24 mouse cellular contexts compared by ENCODE assay signal in the genomic region with DNA sequence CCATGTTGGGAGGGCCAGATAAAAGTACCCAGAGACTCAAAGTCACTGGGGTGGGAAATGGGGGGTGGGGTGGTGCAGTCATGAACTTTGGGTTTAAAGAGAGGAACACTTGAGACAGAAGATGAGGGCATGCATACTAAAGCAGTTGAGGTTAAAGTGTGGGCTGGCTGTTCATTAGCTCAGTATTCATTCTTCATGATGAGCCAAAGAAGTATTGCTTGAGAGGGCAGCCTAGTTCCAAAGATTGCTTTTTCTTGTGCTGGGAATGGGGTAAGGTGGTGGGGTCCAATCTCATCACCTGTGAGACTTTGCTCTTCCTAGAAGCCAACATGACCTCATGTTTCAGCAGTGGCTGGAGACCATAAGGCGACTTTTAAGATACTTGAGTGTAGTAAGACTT. TPM values are rescaled to one million over a fixed set of nuclear protein-coding genes. Genes with fewer than 3 reads are reported as not detected.
A peak's percentile ranks its signal among the peaks of the same experiment; 100 is the strongest.
DNase-seq lines count a peak whose midpoint lies in the region; ATAC-seq lines count a peak whose summit lies in the region.
"Had no signal": no experiment of that assay in that cellular context is flagged by ENCODE, and none has a peak within 500 bp of the region (broad histone marks: within the 10 kb centered on the region; RNA-seq: fewer than 3 reads in every experiment).

No protein-coding gene starts in this region.

- H3K4me1 ChIP-seq in kidney, embryonic 14.5 days (ENCODE audit: control insufficient read depth, insufficient read depth, low read length), result no peaks in the 10 kb centered on the region
- H3K4me1 ChIP-seq: embryonic facial prominence, embryonic 10.5 days; forebrain, embryonic 12.5 days; forebrain, embryonic 15.5 days; hindbrain, embryonic 12.5 days had no signal

- no peak overlapping the region for H3K27ac ChIP-seq in kidney, embryonic 14.5 days (ENCODE audit: low read depth, low read length)
- H3K27ac ChIP-seq: embryonic facial prominence, embryonic 10.5 days; embryonic facial prominence, embryonic 13.5 days; forebrain, embryonic 12.5 days; forebrain, embryonic 15.5 days; hindbrain, embryonic 12.5 days had no signal

- H3K36me3 ChIP-seq in kidney, embryonic 14.5 days (ENCODE audit: control insufficient read depth, insufficient read depth, low read length), result no peaks in the 10 kb centered on the region
- H3K36me3 ChIP-seq: embryonic facial prominence, embryonic 10.5 days; embryonic facial prominence, embryonic 13.5 days; forebrain, embryonic 12.5 days; forebrain, embryonic 15.5 days; hindbrain, embryonic 12.5 days had no signal

- H3K9ac ChIP-seq in kidney, embryonic 14.5 days (ENCODE audit: low read depth, low read length), result no peak overlapping the region
- H3K9ac ChIP-seq: embryonic facial prominence, embryonic 13.5 days; forebrain, embryonic 12.5 days; forebrain, embryonic 15.5 days; hindbrain, embryonic 12.5 days had no signal

- no peaks in the 10 kb centered on the region for H3K9me3 ChIP-seq in kidney, embryonic 14.5 days (ENCODE audit: control insufficient read depth, low read length)
- H3K9me3 ChIP-seq: embryonic facial prominence, embryonic 10.5 days; embryonic facial prominence, embryonic 13.5 days; forebrain, embryonic 12.5 days; forebrain, embryonic 15.5 days had no signal

- H3K4me2 ChIP-seq in kidney, embryonic 14.5 days (replicated peaks; ENCODE audit: low read depth, low read length), result no peak overlapping the region
- H3K4me2 ChIP-seq: embryonic facial prominence, embryonic 13.5 days; forebrain, embryonic 12.5 days; forebrain, embryonic 15.5 days; heart, embryonic 11.5 days; hindbrain, embryonic 12.5 days had no signal

- H3K4me3 ChIP-seq in kidney, embryonic 14.5 days (ENCODE audit: low read length), result no peak overlapping the region
- H3K4me3 ChIP-seq: embryonic facial prominence, embryonic 10.5 days; embryonic facial prominence, embryonic 13.5 days; erythroblast, embryonic 14.5 days; forebrain, embryonic 12.5 days; forebrain, embryonic 15.5 days; hindbrain, embryonic 12.5 days had no signal

- WGBS in kidney, embryonic 14.5 days, result 93% methylated on average over 1 of the region's 1 CpGs

- H3K27me3 ChIP-seq in kidney, embryonic 14.5 days (ENCODE audit: control insufficient read depth, insufficient read depth, low read length), result no peaks in the 10 kb centered on the region
- H3K27me3 ChIP-seq: embryonic facial prominence, embryonic 13.5 days; forebrain, embryonic 12.5 days; forebrain, embryonic 15.5 days; hindbrain, embryonic 12.5 days had no signal

- ATAC-seq in kidney, embryonic 14.5 days (ENCODE audit: low FRiP score, low TSS enrichment), result no peak
- ATAC-seq: activated CD4-positive, CD25-positive, alpha-beta regulatory T cell, adult 4 months; CD4-positive, CD25-positive, alpha-beta regulatory T cell, adult 4 months; forebrain, embryonic 15.5 days; hindbrain, embryonic 16.5 days had no signal

- DNase-seq in kidney, adult 18-20 months, result peak; percentile 10
- peak; percentile 83 for DNase-seq in kidney, adult 9 months
- peak; percentile 28 for DNase-seq in kidney, postnatal 10 days
- DNase-seq in kidney, postnatal 36 days, result peak; percentile 57 to 74
- DNase-seq in liver, result no peak
- no peak for DNase-seq in embryo, embryonic 11 days
- no peak for DNase-seq in cerebellum, adult 18-20 months
- DNase-seq: adrenal gland, adult 8-10 months; adrenal gland, postnatal 25 days; cerebellum, adult 2 months; cerebellum, adult 9-11 months; cerebellum, postnatal 25 days; gastrocnemius, postnatal 25 days had no signal

RNA-seq across cellular contexts. Expression of gene Zbtb18, which starts 44.7 kb away (rescaled TPM):
- 3.4 and 4.8 TPM in 2 replicates for polyA plus RNA-seq in kidney, embryonic 14.5 days (2014; fragmentation: Nextera tagmentation; extraction: Ambion mirVana)

Comparison
In these comparisons a context has a peak if more than half of its experiments do, and no peak if none do; other contexts are left out.
1. DNase-seq: peak in kidney, adult 18-20 months (single experiment), kidney, adult 9 months (single experiment), kidney, postnatal 10 days (single experiment) and kidney, postnatal 36 days (2 of 2); none in liver (single experiment), embryo, embryonic 11 days (single experiment) and cerebellum, adult 18-20 months (0 of 2).